Mouse (Mus musculus): ENCODE measurements around the gene Epor.

- TF ChIP-seq EP300 (IDR thresholded peaks at IDR 0.05; ENCODE audit: low read depth): no peak
- TF ChIP-seq CTCF (IDR thresholded peaks at IDR 0.05; ENCODE audit: low read depth): peak; percentile 65
Measured at GRCm38 (mm10) chr9:21955225-21955569, 8.1 kb downstream of the Epor start.

Data from liver, embryonic 14.5 days (tissue).